Mouse (Mus musculus): ENCODE results near the gene Lrrc34.

DNA sequence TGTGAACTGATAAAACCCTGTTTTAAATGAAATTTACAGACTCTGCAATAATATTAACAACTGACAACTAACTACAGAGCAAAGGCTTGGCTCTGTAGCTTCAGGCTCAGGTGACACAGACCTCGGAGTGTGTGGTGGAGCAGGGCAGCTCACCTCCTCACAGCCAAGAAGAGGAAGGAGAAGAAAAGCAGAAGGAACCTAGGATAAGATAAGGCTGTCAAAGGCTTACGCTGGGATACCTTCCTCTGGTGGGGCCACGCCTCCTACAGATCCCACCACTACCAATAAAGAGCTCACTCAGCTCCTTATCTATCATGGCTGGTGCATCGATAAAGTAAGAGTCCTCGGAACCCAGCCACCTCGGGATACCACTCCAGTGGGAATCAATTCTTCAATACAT is 35.5 kb upstream of the Lrrc34 start:
- no peak for TF ChIP-seq GATA1 (IDR thresholded peaks at IDR 0.05; ENCODE audit: borderline replicate concordance, low read length)
- no peak for TF ChIP-seq FLI1 (IDR thresholded peaks at IDR 0.05; ENCODE audit: low read length)
